Mouse (Mus musculus): ENCODE data around the gene Nr4a3. TPM values are rescaled to one million over a fixed set of nuclear protein-coding genes. Genes with fewer than 3 reads are reported as not detected.

Nr4a3 gene
- polyA plus RNA-seq, 1 experiment from 2014 or later = 0.10 TPM

DNA sequence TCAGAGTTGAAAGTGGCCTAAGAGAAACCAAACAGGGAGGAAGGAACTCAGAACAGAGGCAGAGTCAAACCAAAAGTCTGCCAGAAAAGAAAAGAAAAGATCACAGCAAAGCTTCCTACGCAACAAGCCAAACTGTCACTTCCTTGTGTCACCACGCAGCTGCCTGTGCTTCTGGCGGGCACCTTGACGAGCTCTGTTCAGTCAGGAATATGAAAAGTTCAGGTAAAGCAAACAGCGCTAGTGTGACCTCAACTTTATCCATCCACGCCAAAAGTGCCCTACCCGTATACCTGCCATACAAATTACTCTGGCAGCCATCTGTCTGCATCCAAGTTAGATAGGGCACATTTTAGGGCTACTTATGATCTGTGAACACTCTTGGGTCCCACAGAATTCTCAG lies 5.2 kb upstream of the Nr4a3 start:
- Histone ChIP-seq H3K9me3 (ENCODE audit: low read length) (no peaks in the 10 kb centered on the region), H3K27me3 (ENCODE audit: insufficient read depth, low read length) (no peaks in the 10 kb centered on the region), H3K4me3 (ENCODE audit: low read length) (no peak overlapping the region), H3K27ac (ENCODE audit: low read length) (no peak overlapping the region), H3K9ac (replicated peaks; ENCODE audit: low read length) (no peak overlapping the region), H3K4me1 (ENCODE audit: insufficient read depth, low read length) (peaks cover 4% of the 10 kb centered on the region; the same call in 1 of the 2 replicates), H3K36me3 (ENCODE audit: insufficient read depth, low read length) (no peaks in the 10 kb centered on the region), H3K4me2 (replicated peaks; ENCODE audit: low read depth, low read length) (no peak overlapping the region)
- WGBS = 75% methylated on average over 7 of the region's 7 CpGs
- ATAC-seq (ENCODE audit: low FRiP score, low TSS enrichment) = no peak

DNA sequence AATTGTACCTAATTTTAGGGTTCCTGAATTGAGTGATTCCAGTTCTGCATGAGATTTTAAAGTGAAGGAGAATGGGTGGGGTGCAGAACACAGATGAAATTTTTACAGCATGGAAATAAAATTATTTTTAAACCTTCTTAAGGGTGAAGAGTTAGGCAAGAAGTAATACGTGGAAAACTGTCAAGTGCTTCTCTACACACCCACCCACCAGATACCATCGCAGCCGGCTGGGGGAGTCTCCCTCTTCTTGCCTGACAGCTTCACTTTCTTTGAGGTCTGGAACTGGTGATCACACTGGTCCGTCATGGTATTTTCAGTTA lies 2.5 kb upstream of the Nr4a3 start:
- ATAC-seq (ENCODE audit: low FRiP score, low TSS enrichment) = no peak; the same call in 1 of the 2 replicates
- H3K9me3 ChIP-seq (ENCODE audit: low read length) = no peaks in the 10 kb centered on the region
- whole genome bisulfite sequencing = 0% methylated on average over 4 of the region's 4 CpGs
- H3K4me3 ChIP-seq (ENCODE audit: low read length) = peak overlapping the region; percentile 67
- peak overlapping the region; percentile 86 for H3K9ac ChIP-seq (replicated peaks; ENCODE audit: low read length)
- H3K27ac ChIP-seq (ENCODE audit: low read length) = peak overlapping the region; percentile 92
- no peaks in the 10 kb centered on the region for H3K36me3 ChIP-seq (ENCODE audit: insufficient read depth, low read length)
- peaks cover 24% of the 10 kb centered on the region for H3K27me3 ChIP-seq (ENCODE audit: insufficient read depth, low read length)
- peak overlapping the region; percentile 100 for H3K4me2 ChIP-seq (replicated peaks; ENCODE audit: low read depth, low read length)
- peaks cover 22% of the 10 kb centered on the region for H3K4me1 ChIP-seq (ENCODE audit: insufficient read depth, low read length)

GRCm38 (mm10) chr4:48042786-48043701 lies 1.9 kb upstream of the Nr4a3 start:
- H3K4me1 ChIP-seq (ENCODE audit: insufficient read depth, low read length) = peaks cover 28% of the 10 kb centered on the region
- H3K4me2 ChIP-seq (replicated peaks; ENCODE audit: low read depth, low read length) = peak overlapping the region; percentile 100
- peak overlapping the region; percentile 67 for H3K4me3 ChIP-seq (ENCODE audit: low read length)
- WGBS = under 1% methylated on average over 99 of the region's 105 CpGs
- H3K36me3 ChIP-seq (ENCODE audit: insufficient read depth, low read length) = no peaks in the 10 kb centered on the region
- peak overlapping the region; percentile 86 for H3K9ac ChIP-seq (replicated peaks; ENCODE audit: low read length)
- peak; percentile 92 for ATAC-seq (ENCODE audit: low FRiP score, low TSS enrichment)
- H3K9me3 ChIP-seq (ENCODE audit: low read length) = no peaks in the 10 kb centered on the region
- H3K27me3 ChIP-seq (ENCODE audit: insufficient read depth, low read length) = peaks cover 30% of the 10 kb centered on the region
- H3K27ac ChIP-seq (ENCODE audit: low read length) = peak overlapping the region; percentile 92

- 0% methylated on average over 11 of the region's 11 CpGs for WGBS
- Histone ChIP-seq H3K9ac (replicated peaks; ENCODE audit: low read length) (peak overlapping the region; percentile 66), H3K4me2 (replicated peaks; ENCODE audit: low read depth, low read length) (peak overlapping the region; percentile 100), H3K36me3 (ENCODE audit: insufficient read depth, low read length) (no peaks in the 10 kb centered on the region), H3K27me3 (ENCODE audit: insufficient read depth, low read length) (peaks cover 40% of the 10 kb centered on the region), H3K9me3 (ENCODE audit: low read length) (no peaks in the 10 kb centered on the region), H3K27ac (ENCODE audit: low read length) (no peak overlapping the region), H3K4me3 (ENCODE audit: low read length) (peak overlapping the region; percentile 67), H3K4me1 (ENCODE audit: insufficient read depth, low read length) (peaks cover 36% of the 10 kb centered on the region)
- no peak for ATAC-seq (ENCODE audit: low FRiP score, low TSS enrichment)
These were observed 837 bp upstream of the Nr4a3 start for GRCm38 (mm10) chr4:48044141-48044490.

DNA sequence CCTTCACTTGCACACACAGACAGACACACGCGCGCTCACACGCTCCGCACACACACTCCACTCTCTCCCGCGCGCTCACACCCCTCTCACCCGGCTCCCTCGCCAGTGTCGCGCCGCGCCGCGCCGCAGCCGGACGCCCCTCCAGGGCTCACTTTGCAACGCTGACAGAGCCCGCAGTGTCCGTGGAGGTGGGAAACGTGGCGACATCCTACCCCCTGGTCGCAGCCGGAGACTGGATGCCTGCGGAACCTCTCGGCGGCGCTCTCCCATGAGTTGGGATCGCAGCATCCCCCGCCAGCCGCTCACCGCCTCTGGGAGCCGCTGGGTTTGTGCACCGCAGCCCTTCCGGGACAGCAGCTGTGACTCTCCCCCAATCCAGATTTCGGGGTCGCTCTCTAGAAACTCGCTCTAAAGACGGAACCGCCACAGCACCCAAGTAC lies 348 bp downstream of the Nr4a3 start:
- H3K9ac ChIP-seq (replicated peaks; ENCODE audit: low read length) = peak overlapping the region; percentile 66
- WGBS = 1% methylated on average over 42 of the region's 42 CpGs

GRCm38 (mm10) chr4:48045721-48046460 lies 938 bp downstream of the Nr4a3 start:
- H3K9ac ChIP-seq (replicated peaks; ENCODE audit: low read length) = peak overlapping the region; percentile 66
- no peaks in the 10 kb centered on the region for H3K36me3 ChIP-seq (ENCODE audit: insufficient read depth, low read length)
- H3K4me1 ChIP-seq (ENCODE audit: insufficient read depth, low read length) = peaks cover 36% of the 10 kb centered on the region
- peak overlapping the region; percentile 100 for H3K4me2 ChIP-seq (replicated peaks; ENCODE audit: low read depth, low read length)
- peak overlapping the region; percentile 67 for H3K4me3 ChIP-seq (ENCODE audit: low read length)
- H3K27me3 ChIP-seq (ENCODE audit: insufficient read depth, low read length) = peaks cover 58% of the 10 kb centered on the region
- WGBS = under 1% methylated on average over 39 of the region's 39 CpGs
- no peaks in the 10 kb centered on the region for H3K9me3 ChIP-seq (ENCODE audit: low read length)
- H3K27ac ChIP-seq (ENCODE audit: low read length) = no peak overlapping the region
- ATAC-seq (ENCODE audit: low FRiP score, low TSS enrichment) = no peak

More for the DNA sequence above, 348 bp downstream of the Nr4a3 start:
- Histone ChIP-seq H3K4me3 (ENCODE audit: low read length) (peak overlapping the region; percentile 67), H3K4me2 (replicated peaks; ENCODE audit: low read depth, low read length) (peak overlapping the region; percentile 100), H3K4me1 (ENCODE audit: insufficient read depth, low read length) (peaks cover 36% of the 10 kb centered on the region), H3K27ac (ENCODE audit: low read length) (no peak overlapping the region), H3K9me3 (ENCODE audit: low read length) (no peaks in the 10 kb centered on the region), H3K27me3 (ENCODE audit: insufficient read depth, low read length) (peaks cover 52% of the 10 kb centered on the region), H3K36me3 (ENCODE audit: insufficient read depth, low read length) (no peaks in the 10 kb centered on the region)
- no peak for ATAC-seq (ENCODE audit: low FRiP score, low TSS enrichment)

- H3K36me3 ChIP-seq (ENCODE audit: insufficient read depth, low read length) = no peaks in the 10 kb centered on the region
- peaks cover 40% of the 10 kb centered on the region for H3K4me1 ChIP-seq (ENCODE audit: insufficient read depth, low read length)
- peak overlapping the region; percentile 100 for H3K4me2 ChIP-seq (replicated peaks; ENCODE audit: low read depth, low read length)
- WGBS = 0% methylated on average over 20 of the region's 20 CpGs
- H3K9me3 ChIP-seq (ENCODE audit: low read length) = no peaks in the 10 kb centered on the region
- H3K27ac ChIP-seq (ENCODE audit: low read length) = no peak overlapping the region
- peak overlapping the region; percentile 66 for H3K9ac ChIP-seq (replicated peaks; ENCODE audit: low read length)
- no peak for ATAC-seq (ENCODE audit: low FRiP score, low TSS enrichment)
- H3K4me3 ChIP-seq (ENCODE audit: low read length) = peak overlapping the region; percentile 67
- H3K27me3 ChIP-seq (ENCODE audit: insufficient read depth, low read length) = peaks cover 64% of the 10 kb centered on the region
These were observed 1.5 kb downstream of the Nr4a3 start for GRCm38 (mm10) chr4:48046461-48046901.

DNA sequence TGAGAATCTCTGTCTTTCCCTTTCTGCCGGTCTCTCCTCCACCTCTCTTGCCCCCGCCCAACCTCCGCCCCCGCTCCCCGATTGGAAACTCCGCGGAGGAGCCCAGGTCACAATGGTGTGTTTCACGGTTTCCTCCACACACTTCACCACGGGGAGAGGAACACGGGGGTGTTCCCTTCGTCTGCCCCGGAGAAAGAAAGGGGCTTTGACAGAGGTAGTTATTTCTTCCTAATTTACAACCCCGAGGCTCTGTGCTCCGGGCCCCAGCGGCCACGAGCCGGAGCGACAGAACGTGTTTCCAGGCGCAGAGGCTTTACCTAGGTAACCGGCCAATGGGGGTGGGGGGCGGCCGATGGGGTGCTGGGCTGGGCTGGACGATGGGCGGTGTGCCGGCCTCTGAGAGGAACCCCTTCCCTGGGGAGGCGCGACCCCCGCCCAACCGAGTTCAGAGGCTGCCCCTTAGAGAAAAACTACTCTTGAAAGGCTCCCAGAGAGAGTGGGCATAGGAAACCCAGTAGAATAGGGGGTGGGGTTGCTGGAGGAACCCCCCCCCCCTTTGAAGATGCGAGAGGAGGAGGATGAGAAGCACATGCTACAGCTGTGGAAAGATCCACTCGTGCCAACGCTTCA lies 2.3 kb downstream of the Nr4a3 start:
- Histone ChIP-seq H3K27ac (ENCODE audit: low read length) (no peak overlapping the region), H3K4me2 (replicated peaks; ENCODE audit: low read depth, low read length) (peak overlapping the region; percentile 100), H3K36me3 (ENCODE audit: insufficient read depth, low read length) (no peaks in the 10 kb centered on the region), H3K9me3 (ENCODE audit: low read length) (no peaks in the 10 kb centered on the region), H3K27me3 (ENCODE audit: insufficient read depth, low read length) (peaks cover 72% of the 10 kb centered on the region), H3K9ac (replicated peaks; ENCODE audit: low read length) (peak overlapping the region; percentile 38; the same call in 1 of the 2 replicates), H3K4me1 (ENCODE audit: insufficient read depth, low read length) (peaks cover 47% of the 10 kb centered on the region), H3K4me3 (ENCODE audit: low read length) (peak overlapping the region; percentile 67)
- ATAC-seq (ENCODE audit: low FRiP score, low TSS enrichment) = no peak
- under 1% methylated on average over 33 of the region's 33 CpGs for WGBS

GRCm38 (mm10) chr4:48047766-48048371 lies 2.9 kb downstream of the Nr4a3 start:
- 1% methylated on average over 30 of the region's 30 CpGs for WGBS
- H3K9me3 ChIP-seq (ENCODE audit: low read length) = no peaks in the 10 kb centered on the region
- peak overlapping the region; percentile 67 for H3K4me3 ChIP-seq (ENCODE audit: low read length)
- no peaks in the 10 kb centered on the region for H3K36me3 ChIP-seq (ENCODE audit: insufficient read depth, low read length)
- H3K4me1 ChIP-seq (ENCODE audit: insufficient read depth, low read length) = peaks cover 47% of the 10 kb centered on the region
- H3K27me3 ChIP-seq (ENCODE audit: insufficient read depth, low read length) = peaks cover 78% of the 10 kb centered on the region
- no peak for ATAC-seq (ENCODE audit: low FRiP score, low TSS enrichment)
- H3K9ac ChIP-seq (replicated peaks; ENCODE audit: low read length) = no peak overlapping the region
- H3K4me2 ChIP-seq (replicated peaks; ENCODE audit: low read depth, low read length) = peak overlapping the region; percentile 100
- no peak overlapping the region for H3K27ac ChIP-seq (ENCODE audit: low read length)

Data from kidney, embryonic 16.5 days (tissue).